Mouse (Mus musculus): ENCODE results near the gene Ccdc40.
"Not testable (repeated sequence)": the region's sequence is repeated elsewhere in the genome, so short reads cannot be mapped to it uniquely, and the experiment has no call there.

The Ccdc40 gene

GRCm38 (mm10) chr11:119236354-119236753 is 8.0 kb downstream of the Ccdc40 start:
- DNase-seq (ENCODE audit: extremely low read depth, low read depth), result no peak

GRCm38 (mm10) chr11:119237007-119237406 is 8.6 kb downstream of the Ccdc40 start:
- DNase-seq (ENCODE audit: extremely low read depth, low read depth), result no peak

DNA sequence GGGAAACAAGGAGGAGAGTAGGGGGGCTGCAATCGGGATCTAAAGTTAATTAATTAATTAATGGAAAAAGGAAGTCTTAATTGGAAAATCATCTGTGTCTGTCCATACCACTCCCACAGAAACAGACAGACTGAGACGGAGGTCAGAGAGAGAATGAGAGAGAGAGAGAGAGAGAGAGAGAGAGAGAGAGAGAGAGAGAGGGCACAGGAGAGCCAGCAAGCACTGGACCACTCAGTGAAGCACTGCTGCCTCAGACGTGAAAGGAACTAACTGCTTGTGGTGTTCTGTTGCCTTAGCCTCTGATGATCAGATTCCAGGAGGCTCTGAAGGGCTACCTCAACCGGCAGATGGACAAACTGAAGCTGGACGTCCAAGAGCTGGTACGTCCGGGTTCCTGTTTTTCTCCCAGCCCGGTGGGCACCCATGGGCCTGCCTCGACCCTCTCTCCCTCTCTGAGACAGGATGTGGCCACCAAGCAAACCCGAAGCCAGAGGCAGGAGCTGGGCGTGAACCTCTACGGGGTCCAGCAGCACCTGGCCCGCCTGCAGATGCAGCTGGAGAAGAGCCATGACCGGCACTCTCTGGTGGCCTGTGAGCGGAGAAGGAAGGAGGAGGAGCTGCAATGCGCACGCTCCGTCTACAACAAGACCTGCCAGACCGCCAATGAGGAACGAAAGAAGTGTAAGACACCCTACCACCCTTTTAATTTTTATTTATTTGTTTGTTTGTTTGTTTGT is 9.4 kb downstream of the Ccdc40 start:
- DNase-seq (ENCODE audit: extremely low read depth, low read depth), result peak; percentile 70

DNA sequence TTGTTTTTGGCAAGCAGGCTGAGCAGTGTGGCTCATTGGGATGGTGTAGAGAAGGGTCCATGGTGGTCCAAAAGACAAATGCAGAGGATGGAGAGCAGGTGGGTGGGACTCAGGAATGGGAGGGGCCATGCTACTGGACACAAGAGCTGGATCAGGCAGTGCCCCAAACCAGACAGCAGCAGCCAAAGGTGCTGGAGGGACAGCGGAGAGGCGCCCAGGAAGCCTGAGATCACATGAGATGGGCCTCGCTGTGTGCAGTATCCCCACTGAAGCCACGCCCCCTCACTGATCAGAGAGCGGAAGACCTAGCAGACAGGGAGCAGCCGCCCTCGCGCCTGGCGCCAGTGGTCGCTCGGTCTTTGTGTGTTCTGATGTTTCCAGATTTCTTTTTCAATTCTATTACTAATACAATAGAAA is 9.9 kb downstream of the Ccdc40 start:
- DNase-seq (ENCODE audit: extremely low read depth, low read depth), result peak; percentile 71

DNA sequence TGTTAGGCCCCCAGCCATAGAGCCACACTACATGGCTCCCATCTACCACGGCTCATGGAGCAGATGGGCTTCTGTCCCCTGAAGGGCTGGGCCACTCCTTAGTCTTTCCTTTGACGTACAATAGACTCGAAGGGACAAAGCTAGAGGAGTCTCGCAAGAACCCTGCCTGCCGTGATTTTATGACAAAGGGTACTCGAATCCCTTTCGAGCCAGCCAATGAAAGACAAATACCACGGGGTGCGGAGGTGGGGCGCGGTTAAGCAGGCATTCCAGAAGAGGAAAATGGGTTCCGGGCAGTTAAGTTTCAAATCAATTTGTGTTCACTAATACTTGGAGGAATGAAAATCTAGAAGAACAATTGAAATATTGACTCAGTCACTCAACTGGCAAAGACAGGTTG is 11.1 kb downstream of the Ccdc40 start:
- no peak for DNase-seq (ENCODE audit: extremely low read depth, low read depth)

GRCm38 (mm10) chr11:119245543-119245942 is 17.2 kb downstream of the Ccdc40 start:
- not testable (repeated sequence) for DNase-seq (ENCODE audit: extremely low read depth, low read depth)

DNA sequence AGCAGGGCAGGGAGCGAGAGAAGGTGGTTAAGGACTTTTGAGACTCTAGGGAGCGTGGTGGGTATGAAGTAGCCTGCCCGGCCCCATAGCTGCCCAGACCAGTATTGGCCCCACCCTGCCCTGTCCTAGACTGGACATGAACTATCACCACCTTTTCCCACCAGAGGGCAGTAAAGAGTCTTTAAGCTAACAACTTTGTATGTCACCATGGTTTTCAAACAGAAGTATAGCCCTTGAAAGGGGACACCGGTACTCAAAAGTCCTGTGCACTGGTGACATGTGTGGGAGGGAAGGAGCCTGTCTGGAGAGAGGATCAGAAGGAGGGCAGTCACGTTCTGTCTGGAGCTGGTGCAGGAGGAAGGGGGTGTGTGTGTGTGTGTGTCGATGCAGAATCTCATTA is 20.6 kb downstream of the Ccdc40 start:
- DNase-seq (ENCODE audit: extremely low read depth, low read depth), result peak; percentile 55

DNA sequence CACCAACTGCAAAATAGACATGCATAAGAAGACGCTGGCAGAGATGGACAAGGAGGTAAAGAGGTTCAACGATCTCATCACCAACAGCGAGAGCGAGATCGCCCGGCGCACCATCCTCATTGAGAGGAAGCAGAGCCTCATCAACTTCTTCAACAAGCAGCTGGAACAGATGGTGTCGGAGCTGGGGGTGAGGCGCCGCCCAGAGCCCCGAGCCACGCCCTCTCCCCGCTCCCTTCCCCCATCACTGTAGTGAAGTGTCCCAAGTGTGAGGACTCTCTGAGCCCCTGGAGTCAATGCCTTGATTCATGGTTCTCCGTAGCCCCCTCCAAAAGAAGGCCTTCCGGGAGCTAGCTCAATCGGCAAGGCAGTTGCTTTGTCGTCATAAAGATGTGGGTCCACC is 22.6 kb downstream of the Ccdc40 start:
- DNase-seq (ENCODE audit: extremely low read depth, low read depth), result no peak

- no peak for DNase-seq (ENCODE audit: extremely low read depth, low read depth)
These were observed 24.6 kb downstream of the Ccdc40 start for GRCm38 (mm10) chr11:119252854-119253541.

GRCm38 (mm10) chr11:119256557-119256956 is 28.2 kb downstream of the Ccdc40 start:
- DNase-seq (ENCODE audit: extremely low read depth, low read depth), result not testable (repeated sequence)

GRCm38 (mm10) chr11:119258216-119258571 is 29.8 kb downstream of the Ccdc40 start:
- no peak for DNase-seq (ENCODE audit: extremely low read depth, low read depth)

GRCm38 (mm10) chr11:119258572-119259322 is 30.4 kb downstream of the Ccdc40 start:
- peak; percentile 81 for DNase-seq (ENCODE audit: extremely low read depth, low read depth)

- DNase-seq (ENCODE audit: extremely low read depth, low read depth), result no peak
These were observed 31.6 kb downstream of the Ccdc40 start for GRCm38 (mm10) chr11:119259977-119260376.

DNA sequence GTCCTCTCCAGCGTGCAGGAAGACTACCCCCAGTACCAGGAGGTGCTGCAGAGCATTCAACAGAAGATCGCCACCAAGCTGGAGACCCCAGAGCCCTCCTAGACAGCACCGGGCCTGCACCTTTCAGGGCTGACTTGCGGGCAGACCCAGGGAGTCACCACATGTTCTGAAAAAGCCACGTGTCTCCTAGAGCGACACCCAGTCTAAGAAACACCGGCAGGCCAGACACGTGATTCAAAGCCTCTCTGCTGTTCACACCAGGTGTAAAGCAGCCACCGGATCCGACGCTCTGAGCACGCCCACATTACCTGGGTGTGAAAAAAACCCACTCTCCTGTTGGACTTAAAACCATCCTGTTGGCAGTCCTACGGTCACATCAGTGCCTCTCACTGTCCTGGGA is 36.0 kb downstream of the Ccdc40 start:
- no peak for DNase-seq (ENCODE audit: extremely low read depth, low read depth)

DNA sequence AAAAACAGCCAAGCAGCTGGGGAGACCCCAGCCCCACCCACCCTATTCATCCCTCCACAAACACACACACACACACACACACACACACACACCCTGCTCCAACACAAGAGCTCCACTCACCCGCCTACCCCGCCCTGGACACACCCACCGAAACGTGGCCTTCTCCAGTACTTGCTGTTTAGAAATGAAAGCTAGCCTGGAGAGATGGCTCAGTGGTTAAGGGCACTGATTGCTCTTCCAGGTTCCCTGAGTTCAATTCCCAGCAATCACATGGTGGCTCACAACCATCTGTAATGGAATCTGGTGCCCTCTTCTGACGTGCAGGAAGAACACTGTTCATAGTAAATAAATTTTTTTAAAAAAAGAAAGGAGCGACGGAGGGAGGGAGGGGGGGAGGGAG is 37.4 kb downstream of the Ccdc40 start:
- DNase-seq (ENCODE audit: extremely low read depth, low read depth), result no peak

DNA sequence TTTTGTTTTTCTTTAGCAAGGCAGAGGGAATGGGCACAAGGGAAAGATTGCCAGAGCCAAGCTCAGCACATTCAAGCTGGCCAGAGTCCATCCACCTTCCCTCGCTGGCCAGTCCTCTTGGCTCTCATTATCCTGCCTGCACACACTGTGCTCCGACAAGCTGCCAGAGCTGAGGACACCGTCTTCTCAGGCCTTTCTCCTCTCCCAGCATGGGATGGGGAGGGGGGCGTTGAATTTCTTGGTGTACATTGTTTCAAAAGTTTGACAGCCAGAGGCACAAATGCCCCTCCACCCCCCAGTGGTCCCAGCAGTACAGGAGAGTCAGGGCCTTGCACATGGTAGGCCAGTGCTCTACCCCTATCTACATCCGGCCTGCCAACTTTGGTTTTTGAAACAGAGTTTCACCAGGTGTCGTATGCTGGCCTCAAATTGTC is 38.9 kb downstream of the Ccdc40 start:
- DNase-seq (ENCODE audit: extremely low read depth, low read depth), result no peak

DNA sequence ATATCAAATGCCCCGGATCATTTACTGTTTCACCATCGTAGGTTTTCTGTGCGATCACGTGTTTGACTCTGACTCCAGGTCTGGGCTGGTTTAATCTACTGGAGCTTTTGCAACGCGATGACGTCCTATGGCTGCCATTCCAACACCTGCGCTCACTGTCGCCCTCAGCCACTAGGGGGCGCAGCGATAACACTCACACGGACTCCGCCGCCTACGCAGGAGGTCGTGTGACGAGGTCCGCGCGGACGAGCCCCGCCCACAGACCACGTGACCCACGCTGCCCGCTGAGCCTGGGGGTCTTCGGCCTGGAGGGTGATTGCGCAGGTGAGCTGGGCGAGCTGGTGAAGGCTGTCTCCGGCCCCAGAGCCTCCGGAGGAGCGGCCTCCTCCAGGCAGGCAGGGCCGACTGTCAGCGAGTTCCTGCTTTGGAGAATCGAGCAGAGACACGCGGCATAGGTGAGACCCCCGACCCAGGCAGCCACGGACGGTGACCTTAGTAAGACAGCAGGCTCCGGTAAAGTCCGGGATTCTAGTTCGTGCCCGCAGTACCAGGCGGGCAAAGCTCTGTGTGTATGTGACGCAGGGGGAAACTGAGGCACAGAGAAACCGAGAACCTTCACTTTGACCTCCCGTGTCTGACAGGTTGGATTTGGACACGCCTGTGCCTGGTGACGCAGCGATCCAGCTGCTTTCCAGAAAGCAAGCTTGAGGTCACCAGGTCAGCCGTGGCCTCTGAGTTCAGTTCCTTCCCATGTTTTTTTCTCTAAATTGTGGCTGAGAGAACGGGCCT is 39.6 kb downstream of the Ccdc40 start, which contains the start of gene Gaa:
Gene Gaa, plus strand, starts transcription at position 120 of the 789 bp plus-strand sequence.
- DNase-seq (ENCODE audit: extremely low read depth, low read depth), result peak; percentile 75

DNA sequence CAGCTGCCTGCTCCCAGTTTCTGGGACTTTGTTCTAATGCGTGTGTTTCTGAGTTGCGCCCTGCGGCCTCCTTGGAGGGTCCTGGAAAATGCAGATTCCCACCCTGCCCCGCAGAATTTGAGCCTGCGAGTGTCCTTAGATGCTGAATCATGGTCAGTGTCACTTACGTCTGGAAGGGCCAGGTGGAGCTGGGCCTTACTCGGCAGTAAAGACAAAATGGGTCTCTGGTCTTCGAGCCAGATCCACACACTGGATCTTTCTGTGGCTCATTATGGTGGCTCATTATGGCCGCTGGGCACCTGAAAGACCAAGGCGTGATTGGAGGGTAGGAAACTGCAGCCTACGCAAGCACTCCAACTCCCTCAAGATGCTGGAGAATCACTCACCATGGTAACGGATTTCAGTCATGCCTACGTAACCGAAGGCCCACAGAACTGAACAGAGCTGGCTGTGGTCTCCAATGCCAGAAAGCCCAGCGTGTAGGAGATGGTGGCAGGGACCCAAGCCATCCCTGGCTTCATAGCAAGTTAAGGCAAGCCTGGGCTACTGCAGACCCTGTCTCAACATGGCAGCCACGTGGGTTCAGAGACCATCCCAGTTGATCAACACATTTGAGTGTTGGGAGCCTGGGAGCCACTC is 40.3 kb downstream of the Ccdc40 start:
- DNase-seq (ENCODE audit: extremely low read depth, low read depth), result no peak

DNA sequence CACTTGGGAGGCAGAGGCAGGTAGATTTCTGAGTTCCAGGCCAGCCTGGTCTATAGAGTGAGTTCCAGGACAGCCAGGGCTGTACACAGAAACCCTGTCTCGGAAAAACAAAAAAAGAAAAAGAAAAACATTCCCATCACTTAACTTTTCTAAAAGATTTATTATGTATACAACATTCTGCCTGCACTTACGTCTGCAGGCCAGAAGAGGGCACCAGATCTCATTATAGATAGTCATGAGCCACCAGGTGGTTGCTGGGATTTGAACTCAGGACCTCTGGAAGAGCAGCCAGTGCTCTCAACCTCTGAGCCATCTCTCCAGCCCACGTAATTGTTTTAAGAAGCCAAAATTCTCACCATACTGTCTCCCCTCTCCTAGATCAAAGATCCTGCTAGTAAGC is 44.1 kb downstream of the Ccdc40 start:
- DNase-seq (ENCODE audit: extremely low read depth, low read depth), result not testable (repeated sequence)

GRCm38 (mm10) chr11:119273186-119273930 is 45.0 kb downstream of the Ccdc40 start:
- DNase-seq (ENCODE audit: extremely low read depth, low read depth), result no peak

Data from MEL-GATA-1-ER (cell line).